Mouse (Mus musculus) bone marrow, adult 2 months (tissue): ENCODE results near the gene Gm20390.

Source experiments
- CTCF ChIP-seq: fragments of 200-500 bp; IDR thresholded peaks from 2 replicates; pipeline ENCODE4 v1.5.1; 2011; ENCODE audit warnings: low read length, control low read depth; ENCODE audit not compliant: control insufficient read depth, insufficient read depth
- POLR2A ChIP-seq: fragments of 200-500 bp; IDR thresholded peaks from 2 replicates; pipeline ENCODE4 v1.6.1; 2011; ENCODE audit warnings: low read depth, mild to moderate bottlenecking, control low read depth, low read length, borderline replicate concordance; ENCODE audit not compliant: control insufficient read depth

DNA sequence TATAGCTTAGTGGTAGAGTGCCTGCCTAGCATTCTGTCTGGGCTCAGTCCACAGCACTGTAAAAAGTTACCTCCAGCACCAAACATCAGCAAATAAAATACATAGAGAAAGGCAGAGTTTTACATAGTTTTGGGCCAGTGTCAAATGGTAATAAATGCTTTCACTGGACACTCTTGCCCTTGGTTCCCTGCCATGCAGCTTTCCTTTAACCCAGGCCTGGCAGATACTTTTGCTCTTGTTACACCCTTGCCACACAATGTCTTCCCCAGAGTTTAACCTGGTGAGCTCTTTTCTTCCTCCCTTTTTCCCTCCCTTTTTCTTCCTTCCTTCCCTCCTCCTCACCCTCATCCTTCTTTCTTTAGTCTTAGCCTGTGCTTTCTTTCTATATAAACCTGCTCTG, 31.2 kb upstream of the Gm20390 start:
- no peak for TF ChIP-seq POLR2A
- TF ChIP-seq CTCF, result no peak
